Mouse (Mus musculus): ENCODE measurements at regions not wholly inside any gene's neighbourhood (a gene's known extent, or its start where the extent isn't known, plus 50 kb on each side); places are given as distances from the start of the nearest gene placed in this dataset.

- Histone ChIP-seq H3K9ac (ENCODE audit: low read depth, low read length) (no peak overlapping the region), H3K27ac (ENCODE audit: low read depth, low read length) (no peak overlapping the region), H3K36me3 (ENCODE audit: control insufficient read depth, insufficient read depth, low read length) (no peaks in the 10 kb centered on the region), H3K4me2 (replicated peaks; ENCODE audit: low read depth, low read length) (no peak overlapping the region), H3K9me3 (ENCODE audit: control insufficient read depth, low read length) (no peaks in the 10 kb centered on the region), H3K4me3 (ENCODE audit: low read depth, low read length) (no peak overlapping the region), H3K27me3 (ENCODE audit: control insufficient read depth, insufficient read depth, low read length) (no peaks in the 10 kb centered on the region), H3K4me1 (replicated peaks; ENCODE audit: control insufficient read depth, insufficient read depth, low read length) (no peaks in the 10 kb centered on the region)
- DNase-seq (ENCODE audit: low spot score) (no peak), ATAC-seq (ENCODE audit: low FRiP score) (no peak)
- WGBS = 64% methylated on average over 5 of the region's 5 CpGs
These were observed 320.6 kb upstream of the Rsrc1 start for GRCm38 (mm10) chr3:66660555-66660954.

GRCm38 (mm10) chr3:66661826-66662618, 319.2 kb upstream of the Rsrc1 start:
- Histone ChIP-seq H3K4me2 (replicated peaks; ENCODE audit: low read depth, low read length) (no peak overlapping the region), H3K36me3 (ENCODE audit: control insufficient read depth, insufficient read depth, low read length) (no peaks in the 10 kb centered on the region), H3K4me1 (replicated peaks; ENCODE audit: control insufficient read depth, insufficient read depth, low read length) (no peaks in the 10 kb centered on the region), H3K9me3 (ENCODE audit: control insufficient read depth, low read length) (no peaks in the 10 kb centered on the region), H3K4me3 (ENCODE audit: low read depth, low read length) (no peak overlapping the region), H3K27me3 (ENCODE audit: control insufficient read depth, insufficient read depth, low read length) (no peaks in the 10 kb centered on the region), H3K27ac (ENCODE audit: low read depth, low read length) (no peak overlapping the region), H3K9ac (ENCODE audit: low read depth, low read length) (no peak overlapping the region)
- 78% methylated on average over 8 of the region's 8 CpGs for WGBS
- DNase-seq (ENCODE audit: low spot score) (no peak), ATAC-seq (ENCODE audit: low FRiP score) (no peak)

GRCm38 (mm10) chr3:66683589-66684286, 297.5 kb upstream of the Rsrc1 start:
- WGBS = 68% methylated on average over 8 of the region's 8 CpGs
- Histone ChIP-seq H3K4me2 (replicated peaks; ENCODE audit: low read depth, low read length) (no peak overlapping the region), H3K4me3 (ENCODE audit: low read depth, low read length) (no peak overlapping the region), H3K27me3 (ENCODE audit: control insufficient read depth, insufficient read depth, low read length) (no peaks in the 10 kb centered on the region), H3K27ac (ENCODE audit: low read depth, low read length) (no peak overlapping the region), H3K4me1 (replicated peaks; ENCODE audit: control insufficient read depth, insufficient read depth, low read length) (no peaks in the 10 kb centered on the region), H3K9ac (ENCODE audit: low read depth, low read length) (no peak overlapping the region), H3K9me3 (ENCODE audit: control insufficient read depth, low read length) (no peaks in the 10 kb centered on the region), H3K36me3 (ENCODE audit: control insufficient read depth, insufficient read depth, low read length) (no peaks in the 10 kb centered on the region)
- peak; percentile 62; the same call in 1 of the 2 replicates for ATAC-seq (ENCODE audit: low FRiP score)
- DNase-seq (ENCODE audit: low spot score) = peak; percentile 3

- H3K27me3 ChIP-seq (ENCODE audit: control insufficient read depth, insufficient read depth, low read length) = no peaks in the 10 kb centered on the region
- H3K27ac ChIP-seq (ENCODE audit: low read depth, low read length) = no peak overlapping the region
- DNase-seq (ENCODE audit: low spot score) (no peak), ATAC-seq (ENCODE audit: low FRiP score) (peak; percentile 46; the same call in 1 of the 2 replicates)
- H3K4me1 ChIP-seq (replicated peaks; ENCODE audit: control insufficient read depth, insufficient read depth, low read length) = no peaks in the 10 kb centered on the region
- H3K36me3 ChIP-seq (ENCODE audit: control insufficient read depth, insufficient read depth, low read length) = no peaks in the 10 kb centered on the region
- no peaks in the 10 kb centered on the region for H3K9me3 ChIP-seq (ENCODE audit: control insufficient read depth, low read length)
- H3K9ac ChIP-seq (ENCODE audit: low read depth, low read length) = no peak overlapping the region
- WGBS = 74% methylated on average over 5 of the region's 5 CpGs
- no peak overlapping the region for H3K4me3 ChIP-seq (ENCODE audit: low read depth, low read length)
- no peak overlapping the region for H3K4me2 ChIP-seq (replicated peaks; ENCODE audit: low read depth, low read length)
These were observed 296.8 kb upstream of the Rsrc1 start for GRCm38 (mm10) chr3:66684287-66684903.

GRCm38 (mm10) chr3:66685136-66685535, 296.1 kb upstream of the Rsrc1 start:
- Histone ChIP-seq H3K4me2 (replicated peaks; ENCODE audit: low read depth, low read length) (no peak overlapping the region), H3K9me3 (ENCODE audit: control insufficient read depth, low read length) (no peaks in the 10 kb centered on the region), H3K27me3 (ENCODE audit: control insufficient read depth, insufficient read depth, low read length) (no peaks in the 10 kb centered on the region), H3K36me3 (ENCODE audit: control insufficient read depth, insufficient read depth, low read length) (no peaks in the 10 kb centered on the region), H3K9ac (ENCODE audit: low read depth, low read length) (no peak overlapping the region), H3K27ac (ENCODE audit: low read depth, low read length) (no peak overlapping the region), H3K4me3 (ENCODE audit: low read depth, low read length) (no peak overlapping the region), H3K4me1 (replicated peaks; ENCODE audit: control insufficient read depth, insufficient read depth, low read length) (no peaks in the 10 kb centered on the region)
- WGBS = 79% methylated on average over 12 of the region's 12 CpGs
- ATAC-seq (ENCODE audit: low FRiP score) (no peak), DNase-seq (ENCODE audit: low spot score) (no peak)

GRCm38 (mm10) chr3:66687126-66687525, 294.1 kb upstream of the Rsrc1 start:
- H3K4me3 ChIP-seq (ENCODE audit: low read depth, low read length) = no peak overlapping the region
- no peak overlapping the region for H3K9ac ChIP-seq (ENCODE audit: low read depth, low read length)
- no peaks in the 10 kb centered on the region for H3K36me3 ChIP-seq (ENCODE audit: control insufficient read depth, insufficient read depth, low read length)
- no peak overlapping the region for H3K4me2 ChIP-seq (replicated peaks; ENCODE audit: low read depth, low read length)
- H3K27me3 ChIP-seq (ENCODE audit: control insufficient read depth, insufficient read depth, low read length) = no peaks in the 10 kb centered on the region
- H3K27ac ChIP-seq (ENCODE audit: low read depth, low read length) = no peak overlapping the region
- DNase-seq (ENCODE audit: low spot score) = no peak
- WGBS = 88% methylated on average over 1 of the region's 1 CpGs
- H3K4me1 ChIP-seq (replicated peaks; ENCODE audit: control insufficient read depth, insufficient read depth, low read length) = no peaks in the 10 kb centered on the region
- no peaks in the 10 kb centered on the region for H3K9me3 ChIP-seq (ENCODE audit: control insufficient read depth, low read length)
- ATAC-seq (ENCODE audit: low FRiP score) = no peak

GRCm38 (mm10) chr3:66690906-66691522, 290.2 kb upstream of the Rsrc1 start:
- DNase-seq (ENCODE audit: low spot score) = no peak

GRCm38 (mm10) chr3:66695125-66695524, 286.1 kb upstream of the Rsrc1 start:
- ATAC-seq (ENCODE audit: low FRiP score) = no peak
- Histone ChIP-seq H3K4me1 (replicated peaks; ENCODE audit: control insufficient read depth, insufficient read depth, low read length) (no peaks in the 10 kb centered on the region), H3K9ac (ENCODE audit: low read depth, low read length) (no peak overlapping the region), H3K4me3 (ENCODE audit: low read depth, low read length) (no peak overlapping the region), H3K4me2 (replicated peaks; ENCODE audit: low read depth, low read length) (no peak overlapping the region), H3K36me3 (ENCODE audit: control insufficient read depth, insufficient read depth, low read length) (no peaks in the 10 kb centered on the region), H3K9me3 (ENCODE audit: control insufficient read depth, low read length) (no peaks in the 10 kb centered on the region), H3K27me3 (ENCODE audit: control insufficient read depth, insufficient read depth, low read length) (no peaks in the 10 kb centered on the region), H3K27ac (ENCODE audit: low read depth, low read length) (no peak overlapping the region)
- DNase-seq (ENCODE audit: low spot score) = no peak
- 91% methylated on average over 2 of the region's 2 CpGs for WGBS

More at GRCm38 (mm10) chr3:66690906-66691522, 290.2 kb upstream of the Rsrc1 start:
- Histone ChIP-seq H3K4me1 (replicated peaks; ENCODE audit: control insufficient read depth, insufficient read depth, low read length) (no peaks in the 10 kb centered on the region), H3K9me3 (ENCODE audit: control insufficient read depth, low read length) (no peaks in the 10 kb centered on the region), H3K27ac (ENCODE audit: low read depth, low read length) (no peak overlapping the region), H3K4me2 (replicated peaks; ENCODE audit: low read depth, low read length) (no peak overlapping the region), H3K27me3 (ENCODE audit: control insufficient read depth, insufficient read depth, low read length) (no peaks in the 10 kb centered on the region), H3K4me3 (ENCODE audit: low read depth, low read length) (no peak overlapping the region), H3K36me3 (ENCODE audit: control insufficient read depth, insufficient read depth, low read length) (no peaks in the 10 kb centered on the region), H3K9ac (ENCODE audit: low read depth, low read length) (no peak overlapping the region)
- WGBS = 84% methylated on average over 10 of the region's 10 CpGs
- no peak for ATAC-seq (ENCODE audit: low FRiP score)
